Mouse (Mus musculus): ENCODE data around the gene Gpd1. TPM values are rescaled to one million over a fixed set of nuclear protein-coding genes. Genes with fewer than 3 reads are reported as not detected.
A peak's percentile ranks its signal among the peaks of the same experiment; 100 is the strongest.

Gene Gpd1
- polyA plus RNA-seq (2014; fragmentation: Nextera tagmentation; extraction: Ambion mirVana): 0.17 and 0.35 TPM in 2 replicates

DNA sequence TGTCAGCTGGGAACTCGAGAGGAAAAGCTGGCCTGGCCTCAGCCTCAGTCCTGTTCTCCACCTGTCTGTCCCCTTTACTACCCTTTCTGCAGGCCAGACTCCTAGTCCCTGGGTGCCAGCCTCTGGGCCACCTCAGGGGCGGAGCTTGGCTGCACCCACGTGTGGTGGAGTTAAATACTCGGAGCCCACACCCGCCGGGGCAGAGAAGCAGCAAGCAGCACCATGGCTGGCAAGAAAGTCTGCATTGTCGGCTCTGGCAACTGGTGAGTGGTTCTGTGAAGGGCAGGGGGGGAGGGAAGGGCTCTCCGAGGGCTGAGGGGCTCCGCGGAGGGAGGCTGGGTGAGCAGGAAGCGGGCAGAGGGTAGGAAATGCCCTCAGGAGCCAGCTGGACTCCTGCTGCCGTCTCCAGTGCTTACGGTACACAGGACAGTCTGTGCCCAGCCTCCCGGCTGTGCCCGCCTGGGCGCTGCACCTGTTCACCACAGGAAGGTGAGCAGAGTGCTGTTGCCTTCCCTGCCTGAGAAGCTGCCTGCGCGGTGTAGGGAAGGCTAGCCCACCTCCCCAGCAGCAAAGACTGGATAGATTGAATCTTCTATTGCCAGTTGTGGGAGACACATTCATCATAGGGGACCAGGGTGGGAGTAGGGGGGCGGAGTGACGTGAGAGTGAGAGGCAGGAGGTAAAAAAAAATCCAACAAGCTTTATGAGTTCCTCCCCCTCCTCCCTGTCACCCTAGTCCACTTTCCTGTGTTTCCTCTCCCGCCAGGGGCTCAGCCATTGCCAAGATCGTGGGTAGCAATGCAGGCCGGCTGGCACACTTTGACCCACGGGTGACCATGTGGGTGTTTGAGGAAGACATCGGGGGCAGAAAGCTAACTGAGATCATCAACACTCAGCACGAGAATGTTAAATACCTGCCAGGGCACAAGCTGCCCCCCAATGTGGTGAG, at the start of gene Gpd1:
TSS of gene Gpd1 (plus strand) at position 130 of the 949 bp plus-strand sequence.
- no peak within 1 kb of the TSS for H3K9ac ChIP-seq (ENCODE audit: low read length)
- H3K27me3 ChIP-seq (replicated peaks; ENCODE audit: control insufficient read depth, insufficient read depth, low read length): no peaks in the 10 kb centered on the region
- H3K4me3 ChIP-seq (ENCODE audit: low read depth, low read length): no peak within 1 kb of the TSS
- no peak for ATAC-seq (replicated peaks; ENCODE audit: low FRiP score, low TSS enrichment, low read depth)
- peaks cover 24% of the 10 kb centered on the region for H3K36me3 ChIP-seq (ENCODE audit: control insufficient read depth, insufficient read depth, low read length)
- H3K4me1 ChIP-seq (replicated peaks; ENCODE audit: control insufficient read depth, insufficient read depth, low read length): no peaks in the 10 kb centered on the region
- H3K27ac ChIP-seq (ENCODE audit: low read depth): no peak within 1 kb of the TSS
- DNase-seq (ENCODE audit: low spot score): no peak
- 66% methylated on average over 26 of the region's 26 CpGs for WGBS
- no peak within 1 kb of the TSS for H3K4me2 ChIP-seq (ENCODE audit: low read length)
- H3K9me3 ChIP-seq (ENCODE audit: control insufficient read depth, low read length): no peaks in the 10 kb centered on the region

DNA sequence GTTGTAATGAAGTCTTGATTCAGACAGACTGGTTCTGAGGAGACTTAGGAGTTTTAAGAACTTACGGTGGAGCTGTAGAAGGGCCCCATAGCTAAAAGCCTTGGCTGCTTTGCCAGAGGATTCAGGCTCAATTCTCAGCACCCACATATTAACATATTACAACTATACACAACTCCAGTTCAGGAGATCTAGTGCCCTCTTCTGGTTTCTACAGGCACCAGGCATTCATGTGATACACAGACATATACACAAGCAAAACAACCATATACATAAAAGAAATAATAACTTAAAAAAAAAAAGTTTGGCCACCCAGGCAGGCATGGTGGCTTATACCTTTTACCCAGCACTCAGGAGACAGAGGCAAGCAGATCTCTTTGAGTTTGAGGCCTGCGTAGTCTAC, 49.8 kb upstream of the Gpd1 start:
- peaks cover 48% of the 10 kb centered on the region for H3K27me3 ChIP-seq (replicated peaks; ENCODE audit: control insufficient read depth, insufficient read depth, low read length)
- ATAC-seq (replicated peaks; ENCODE audit: low FRiP score, low TSS enrichment, low read depth) (no peak), DNase-seq (ENCODE audit: low spot score) (no peak)
- H3K9me3 ChIP-seq (ENCODE audit: control insufficient read depth, low read length): no peaks in the 10 kb centered on the region
- no peak overlapping the region for H3K27ac ChIP-seq (ENCODE audit: low read depth)
- 92% methylated on average over 2 of the region's 2 CpGs for WGBS
- H3K4me1 ChIP-seq (replicated peaks; ENCODE audit: control insufficient read depth, insufficient read depth, low read length): peaks cover 13% of the 10 kb centered on the region
- H3K36me3 ChIP-seq (ENCODE audit: control insufficient read depth, insufficient read depth, low read length): no peaks in the 10 kb centered on the region
- H3K4me2 ChIP-seq (ENCODE audit: low read length): no peak overlapping the region
- no peak overlapping the region for H3K4me3 ChIP-seq (ENCODE audit: low read depth, low read length)
- H3K9ac ChIP-seq (ENCODE audit: low read length): no peak overlapping the region

DNA sequence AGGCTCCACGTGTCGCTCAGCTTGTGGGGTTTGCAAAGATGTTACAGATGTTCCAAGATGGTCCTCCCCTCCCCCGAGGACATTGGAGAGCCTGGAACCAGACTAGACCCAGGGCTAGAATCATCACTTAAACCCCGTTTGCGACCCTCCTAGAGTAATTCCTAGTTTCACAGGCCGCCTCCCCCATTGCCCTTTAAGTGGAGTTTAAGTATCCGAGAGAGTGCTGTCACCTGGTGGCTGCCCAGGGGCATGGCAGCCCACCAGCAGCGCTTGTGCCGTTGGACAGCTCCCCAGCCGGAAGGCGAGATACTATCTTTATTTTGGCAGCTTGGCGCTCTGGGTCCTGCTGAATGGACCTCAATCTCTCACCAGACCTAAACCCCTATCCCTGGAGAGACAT, 48.4 kb upstream of the Gpd1 start:
- 3% methylated on average over 12 of the region's 12 CpGs for WGBS
- Histone ChIP-seq H3K4me3 (ENCODE audit: low read depth, low read length) (no peak overlapping the region), H3K4me2 (ENCODE audit: low read length) (no peak overlapping the region)

DNA sequence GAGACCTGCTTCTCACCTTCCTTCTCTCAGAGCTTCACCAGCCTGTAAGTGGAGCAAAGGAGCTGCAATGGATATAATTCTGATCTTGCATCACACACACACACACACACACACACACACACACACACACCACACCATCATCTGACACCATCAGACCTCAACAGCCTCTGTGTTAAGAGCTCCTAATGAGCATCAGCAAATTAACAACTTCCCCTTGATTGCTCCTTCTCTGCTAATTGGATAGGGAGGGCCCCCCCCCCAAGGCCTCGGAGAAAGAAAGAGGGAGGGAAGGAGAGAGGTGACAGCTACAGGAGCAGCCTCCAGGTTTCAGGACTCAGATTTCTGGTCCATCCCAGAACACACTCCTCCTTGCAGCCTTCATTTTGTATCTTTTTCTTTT, 47.9 kb upstream of the Gpd1 start:
- Histone ChIP-seq H3K36me3 (ENCODE audit: control insufficient read depth, insufficient read depth, low read length) (no peaks in the 10 kb centered on the region), H3K4me2 (ENCODE audit: low read length) (no peak overlapping the region), H3K9ac (ENCODE audit: low read length) (no peak overlapping the region), H3K27me3 (replicated peaks; ENCODE audit: control insufficient read depth, insufficient read depth, low read length) (peaks cover 55% of the 10 kb centered on the region), H3K4me3 (ENCODE audit: low read depth, low read length) (no peak overlapping the region), H3K27ac (ENCODE audit: low read depth) (no peak overlapping the region), H3K9me3 (ENCODE audit: control insufficient read depth, low read length) (no peaks in the 10 kb centered on the region), H3K4me1 (replicated peaks; ENCODE audit: control insufficient read depth, insufficient read depth, low read length) (peaks cover 7% of the 10 kb centered on the region)
- 17% methylated on average over 1 of the region's 1 CpGs for WGBS
- no peak for ATAC-seq (replicated peaks; ENCODE audit: low FRiP score, low TSS enrichment, low read depth)
- DNase-seq (ENCODE audit: low spot score): no peak

More for the DNA sequence above, 48.4 kb upstream of the Gpd1 start:
- peak; percentile 88 for DNase-seq (ENCODE audit: low spot score)
- Histone ChIP-seq H3K4me1 (replicated peaks; ENCODE audit: control insufficient read depth, insufficient read depth, low read length) (peaks cover 12% of the 10 kb centered on the region), H3K9ac (ENCODE audit: low read length) (no peak overlapping the region), H3K36me3 (ENCODE audit: control insufficient read depth, insufficient read depth, low read length) (no peaks in the 10 kb centered on the region), H3K27me3 (replicated peaks; ENCODE audit: control insufficient read depth, insufficient read depth, low read length) (peaks cover 57% of the 10 kb centered on the region), H3K27ac (ENCODE audit: low read depth) (no peak overlapping the region), H3K9me3 (ENCODE audit: control insufficient read depth, low read length) (no peaks in the 10 kb centered on the region)
- no peak for ATAC-seq (replicated peaks; ENCODE audit: low FRiP score, low TSS enrichment, low read depth)

DNA sequence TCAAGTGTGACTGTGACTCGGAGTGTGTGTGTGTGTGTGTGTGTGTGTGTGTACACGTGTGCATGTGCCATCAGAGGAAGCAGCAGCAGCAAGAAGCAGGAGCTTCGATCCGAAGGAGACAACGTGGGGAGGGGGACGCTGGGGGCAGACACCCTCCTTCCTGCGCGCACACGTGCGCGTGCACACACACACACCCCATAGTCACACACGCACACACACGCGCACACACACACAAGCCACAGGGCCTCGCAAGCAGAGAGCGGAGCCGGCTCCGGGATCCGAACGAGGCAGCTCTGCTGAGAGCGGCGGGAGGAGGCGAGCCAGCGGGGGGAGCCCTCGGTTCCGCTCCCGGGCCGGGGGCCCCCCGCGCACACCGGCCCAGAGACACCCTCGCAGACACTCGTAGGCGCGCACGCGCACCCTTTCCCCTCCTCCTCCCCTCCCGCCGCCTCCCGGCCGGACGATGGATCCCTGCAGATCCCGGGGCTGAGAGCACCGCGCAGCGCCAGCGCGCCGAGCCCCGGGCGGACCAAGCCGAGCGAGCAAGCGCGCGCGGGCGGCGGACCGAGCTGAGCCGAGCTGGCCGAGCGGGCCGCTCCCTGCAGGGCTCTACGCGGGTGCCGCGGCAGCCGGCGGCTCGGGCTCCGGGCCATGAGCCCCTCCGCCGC, 47.0 kb upstream of the Gpd1 start, which contains the start of gene Asic1:
TSS of gene Asic1 (plus strand) at position 215 of the 668 bp plus-strand sequence.
- Histone ChIP-seq H3K27ac (ENCODE audit: low read depth) (no peak within 1 kb of the TSS), H3K4me1 (replicated peaks; ENCODE audit: control insufficient read depth, insufficient read depth, low read length) (peaks cover 5% of the 10 kb centered on the region), H3K27me3 (replicated peaks; ENCODE audit: control insufficient read depth, insufficient read depth, low read length) (peaks cover 53% of the 10 kb centered on the region), H3K4me3 (ENCODE audit: low read depth, low read length) (peak within 1 kb of the TSS; percentile 37), H3K4me2 (ENCODE audit: low read length) (peak within 1 kb of the TSS; percentile 91), H3K36me3 (ENCODE audit: control insufficient read depth, insufficient read depth, low read length) (no peaks in the 10 kb centered on the region), H3K9ac (ENCODE audit: low read length) (peak within 1 kb of the TSS; percentile 22), H3K9me3 (ENCODE audit: control insufficient read depth, low read length) (no peaks in the 10 kb centered on the region)
- under 1% methylated on average over 54 of the region's 74 CpGs for WGBS
- DNase-seq (ENCODE audit: low spot score) (peak; percentile 77), ATAC-seq (replicated peaks; ENCODE audit: low FRiP score, low TSS enrichment, low read depth) (peak; percentile 72)

DNA sequence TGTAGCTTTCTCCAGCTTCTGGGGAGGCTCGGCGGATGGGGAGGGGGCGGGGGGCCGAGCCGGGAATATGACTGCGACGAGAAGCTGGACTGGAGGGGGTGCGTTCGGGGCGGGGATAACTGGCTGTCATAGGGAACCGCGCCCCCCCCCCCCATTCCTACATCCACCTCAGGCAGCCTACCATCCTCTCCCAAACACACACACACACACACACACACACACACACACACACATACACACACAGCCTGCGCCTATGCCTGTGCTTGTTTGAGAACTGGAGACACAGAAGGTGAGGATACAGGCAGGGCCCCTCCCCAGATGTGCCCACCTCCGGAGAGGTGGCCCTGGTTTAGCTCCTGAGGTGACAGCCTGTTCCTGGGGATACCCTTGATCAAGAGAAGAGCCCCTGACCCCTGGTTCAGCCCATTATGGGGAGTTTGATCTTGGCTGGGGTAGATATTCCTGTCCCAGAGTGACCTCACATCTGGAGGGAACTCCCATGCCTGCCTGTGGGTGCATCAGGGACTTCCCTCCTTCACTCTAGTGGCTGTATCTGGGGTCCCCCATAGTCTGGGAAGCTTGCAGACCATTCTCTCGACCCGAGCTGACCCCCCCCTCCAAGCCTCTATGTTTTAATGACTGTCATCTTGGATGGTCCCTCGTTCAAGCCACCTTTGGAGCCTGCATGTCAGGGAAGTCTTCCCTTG, 46.2 kb upstream of the Gpd1 start:
- peak overlapping the region; percentile 22 for H3K9ac ChIP-seq (ENCODE audit: low read length)
- no peak overlapping the region for H3K27ac ChIP-seq (ENCODE audit: low read depth)
- H3K36me3 ChIP-seq (ENCODE audit: control insufficient read depth, insufficient read depth, low read length): no peaks in the 10 kb centered on the region
- 11% methylated on average over 14 of the region's 17 CpGs for WGBS
- H3K4me2 ChIP-seq (ENCODE audit: low read length): peak overlapping the region; percentile 91
- H3K9me3 ChIP-seq (ENCODE audit: control insufficient read depth, low read length): no peaks in the 10 kb centered on the region
- peaks cover 5% of the 10 kb centered on the region for H3K4me1 ChIP-seq (replicated peaks; ENCODE audit: control insufficient read depth, insufficient read depth, low read length)
- ATAC-seq (replicated peaks; ENCODE audit: low FRiP score, low TSS enrichment, low read depth) (no peak; the same call in 1 of the 2 replicates), DNase-seq (ENCODE audit: low spot score) (no peak)
- peak overlapping the region; percentile 37 for H3K4me3 ChIP-seq (ENCODE audit: low read depth, low read length)
- H3K27me3 ChIP-seq (replicated peaks; ENCODE audit: control insufficient read depth, insufficient read depth, low read length): peaks cover 44% of the 10 kb centered on the region

- H3K4me2 ChIP-seq (ENCODE audit: low read length): no peak overlapping the region
- DNase-seq (ENCODE audit: low spot score) (no peak), ATAC-seq (replicated peaks; ENCODE audit: low FRiP score, low TSS enrichment, low read depth) (no peak)
- no peaks in the 10 kb centered on the region for H3K9me3 ChIP-seq (ENCODE audit: control insufficient read depth, low read length)
- no peak overlapping the region for H3K9ac ChIP-seq (ENCODE audit: low read length)
- H3K4me3 ChIP-seq (ENCODE audit: low read depth, low read length): no peak overlapping the region
- H3K27ac ChIP-seq (ENCODE audit: low read depth): no peak overlapping the region
- H3K36me3 ChIP-seq (ENCODE audit: control insufficient read depth, insufficient read depth, low read length): no peaks in the 10 kb centered on the region
- WGBS: 64% methylated on average over 14 of the region's 14 CpGs
- H3K27me3 ChIP-seq (replicated peaks; ENCODE audit: control insufficient read depth, insufficient read depth, low read length): peaks cover 38% of the 10 kb centered on the region
- H3K4me1 ChIP-seq (replicated peaks; ENCODE audit: control insufficient read depth, insufficient read depth, low read length): peaks cover 5% of the 10 kb centered on the region
Measured at GRCm38 (mm10) chr15:99671783-99672182, 45.5 kb upstream of the Gpd1 start.

- H3K27ac ChIP-seq (ENCODE audit: low read depth): no peak overlapping the region
- H3K9ac ChIP-seq (ENCODE audit: low read length): no peak overlapping the region
- no peaks in the 10 kb centered on the region for H3K36me3 ChIP-seq (ENCODE audit: control insufficient read depth, insufficient read depth, low read length)
- ATAC-seq (replicated peaks; ENCODE audit: low FRiP score, low TSS enrichment, low read depth): no peak
- H3K27me3 ChIP-seq (replicated peaks; ENCODE audit: control insufficient read depth, insufficient read depth, low read length): peaks cover 32% of the 10 kb centered on the region
- no peak overlapping the region for H3K4me3 ChIP-seq (ENCODE audit: low read depth, low read length)
- no peaks in the 10 kb centered on the region for H3K9me3 ChIP-seq (ENCODE audit: control insufficient read depth, low read length)
- no peak overlapping the region for H3K4me2 ChIP-seq (ENCODE audit: low read length)
- H3K4me1 ChIP-seq (replicated peaks; ENCODE audit: control insufficient read depth, insufficient read depth, low read length): peaks cover 8% of the 10 kb centered on the region
- WGBS: 89% methylated on average over 3 of the region's 3 CpGs
- DNase-seq (ENCODE audit: low spot score): no peak
Measured at GRCm38 (mm10) chr15:99674866-99675265, 42.4 kb upstream of the Gpd1 start.
